Mouse (Mus musculus): ENCODE data around the gene Nxf2.

GRCm38 (mm10) chrX:135008021-135008420 lies 43.5 kb upstream of the Nxf2 start:
- TF ChIP-seq POLR2A (IDR thresholded peaks at IDR 0.05; ENCODE audit: low read depth, low read length): no peak
- TF ChIP-seq CTCF (IDR thresholded peaks at IDR 0.05; ENCODE audit: extremely low read depth, insufficient read depth, insufficient read length, insufficient replicate concordance): no peak
